Mouse (Mus musculus) spleen, adult 2 months (tissue): ENCODE data around the gene Olfr229. TPM values are rescaled to one million over a fixed set of nuclear protein-coding genes. Genes with fewer than 3 reads are reported as not detected.
"Not testable (repeated sequence)": the region's sequence is repeated elsewhere in the genome, so short reads cannot be mapped to it uniquely, and the experiment has no call there.

Experiments
- DNase-seq, 2 experiments: peaks; one replicate each; pipeline versions ENCODE4 v3.0.0 to v3.0.0-alpha.2; 2012 to 2021; ENCODE audit warnings: low spot score in 2 of 2, low read depth in 1 of 2
- H3K27ac ChIP-seq: fragments of 200-500 bp; 2 replicates; pipeline ENCODE4 v1.5.1; 2012; ENCODE audit warnings: low read length, inconsistent platforms; ENCODE audit not compliant: insufficient read depth
- H3K27me3 ChIP-seq: fragments of 200-500 bp; 2 replicates; pipeline ENCODE4 v1.6.1; 2012; ENCODE audit warnings: mild to moderate bottlenecking, moderate library complexity, low read length, inconsistent platforms; ENCODE audit not compliant: control insufficient read depth, insufficient read depth
- H3K36me3 ChIP-seq: fragments of 200-500 bp; 2 replicates; pipeline ENCODE4 v1.6.1; 2012; ENCODE audit warnings: mild to moderate bottlenecking, low read length, inconsistent platforms; ENCODE audit not compliant: control insufficient read depth, insufficient read depth
- H3K4me1 ChIP-seq: fragments of 200-500 bp; 2 replicates; pipeline ENCODE4 v1.6.1; 2011; ENCODE audit warnings: inconsistent platforms; ENCODE audit not compliant: control insufficient read depth, insufficient read depth, insufficient read length
- H3K4me3 ChIP-seq: fragments of 200-500 bp; 2 replicates; pipeline ENCODE4 v1.5.1; 2011; ENCODE audit warnings: mild to moderate bottlenecking, inconsistent platforms; ENCODE audit not compliant: insufficient read depth, insufficient read length; ENCODE audit errors: extremely low read depth
- CTCF ChIP-seq: fragments of 200-500 bp; IDR thresholded peaks from 2 replicates; pipeline ENCODE4 v1.5.1; 2011; ENCODE audit warnings: mild to moderate bottlenecking, inconsistent platforms; ENCODE audit not compliant: insufficient read depth, insufficient read length, insufficient replicate concordance; ENCODE audit errors: extremely low read depth
- POLR2A ChIP-seq: fragments of 200-500 bp; IDR thresholded peaks from 2 replicates; pipeline ENCODE4 v1.6.1; 2011; ENCODE audit warnings: low read depth, low read length, inconsistent platforms
- WGBS: fragments of 180-500 bp; shearing (Covaris S2); methylation state at CpG from one replicate; pipeline ENCODE4 v1.1.7; 2018; 5-methylcytosine and 5-hydroxymethylcytosine counted together
- polyA plus RNA-seq: library from polyadenylated mRNA; depleted of rRNA; stranded (reverse); fragments of >200 nt; gene quantifications from 2 replicates; pipeline ENCODE4 v1.2.3, GENCODE M21; 2012; rRNA removed

The Olfr229 gene
- polyA plus RNA-seq, 1 experiment: not detected

DNA sequence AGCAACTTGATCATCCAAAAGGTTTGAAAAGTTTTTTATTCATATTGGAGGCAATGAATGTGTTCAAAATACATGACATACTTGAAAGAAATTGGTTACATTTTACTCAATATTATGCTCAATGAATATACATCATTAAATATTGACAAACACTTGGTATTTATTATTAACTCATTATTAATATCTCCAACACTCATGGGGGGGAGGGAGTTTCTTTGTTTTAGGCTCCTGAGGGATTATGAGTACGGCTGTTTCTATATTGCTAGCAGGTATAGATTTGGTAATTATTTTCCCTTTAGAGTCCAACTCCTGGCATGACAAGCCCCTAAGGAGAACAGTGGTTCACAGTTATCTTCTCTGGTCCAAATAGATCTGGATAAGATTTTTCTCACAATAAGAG lies 30.1 kb downstream of the Olfr229 start, which contains the start of gene Olfr974:
Gene Olfr974, plus strand, starts transcription at position 301 of the 400 bp plus-strand sequence.
- Histone ChIP-seq H3K27ac (no peak within 1 kb of the TSS), H3K27me3 (no peaks in the 10 kb centered on the region), H3K36me3 (no peaks in the 10 kb centered on the region), H3K4me1 (no peaks in the 10 kb centered on the region), H3K4me3 (no peak within 1 kb of the TSS)
- DNase-seq: no peak
- 89% methylated on average over 1 of the region's 1 CpGs for WGBS
- TF ChIP-seq CTCF (no peak), POLR2A (no peak)

DNA sequence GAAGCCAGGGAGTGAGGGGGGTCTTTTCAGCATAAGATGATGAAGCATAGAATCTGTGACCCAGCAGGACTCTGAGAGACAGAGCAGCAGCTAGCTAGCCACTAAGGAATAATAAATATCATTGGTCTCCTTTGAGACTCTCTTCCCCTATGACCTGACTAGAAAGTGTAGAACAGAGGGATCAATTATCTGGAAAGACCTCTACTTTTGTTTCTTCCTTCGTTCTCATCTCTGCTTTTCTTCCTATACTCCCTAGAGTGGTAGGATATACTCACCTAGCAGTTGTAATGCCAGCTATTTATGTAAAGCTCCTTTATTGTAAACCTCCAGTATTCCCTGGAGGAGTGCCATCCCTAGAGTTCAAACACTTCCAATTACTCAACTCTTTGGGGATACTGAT lies 44.8 kb downstream of the Olfr229 start, which contains the start of gene Olfr975:
Gene Olfr975, minus strand, starts transcription at position 101 of the 400 bp plus-strand sequence.
- Histone ChIP-seq H3K27ac (no peak within 1 kb of the TSS), H3K36me3 (no peaks in the 10 kb centered on the region), H3K27me3 (no peaks in the 10 kb centered on the region), H3K4me3 (no peak within 1 kb of the TSS), H3K4me1 (no peaks in the 10 kb centered on the region)
- WGBS: 70% methylated on average over 1 of the region's 1 CpGs
- no peak for DNase-seq
- no peak for TF ChIP-seq CTCF

DNA sequence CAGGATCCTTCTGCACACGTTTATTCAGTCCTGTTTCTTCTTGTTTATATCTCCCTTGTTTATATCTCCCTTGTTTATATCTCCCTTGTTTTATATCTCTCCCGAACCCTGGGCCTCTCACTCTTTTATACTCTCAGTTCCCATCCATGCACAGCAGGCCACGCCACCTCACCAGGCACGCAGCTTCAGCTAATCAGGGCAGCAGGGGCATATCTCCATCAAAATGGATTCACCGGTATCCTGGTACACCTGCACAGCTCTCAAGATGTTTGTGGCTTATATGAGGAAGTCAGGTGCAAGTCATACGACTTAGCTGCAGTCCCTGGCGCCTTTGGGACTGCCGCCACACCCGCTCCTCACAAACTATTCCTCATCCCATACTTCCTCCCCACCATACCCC lies 53.9 kb downstream of the Olfr229 start, which contains the start of gene Olfr976:
Gene Olfr976, minus strand, starts transcription at position 101 of the 400 bp plus-strand sequence.
- not testable (repeated sequence) for DNase-seq, H3K27ac ChIP-seq, H3K36me3 ChIP-seq, H3K27me3 ChIP-seq, H3K4me3 ChIP-seq, H3K4me1 ChIP-seq
- WGBS: 81% methylated on average over 8 of the region's 9 CpGs

Other genes with a start within 250 kb of the Olfr229 start
- gene Olfr963, start 240.1 kb upstream of the Olfr229 start, polyA plus RNA-seq: not detected in 2 replicates
- gene Olfr149, start 200.2 kb upstream of the Olfr229 start, polyA plus RNA-seq: not detected in 2 replicates
- gene Olfr965, start 196.0 kb upstream of the Olfr229 start, polyA plus RNA-seq: not detected in 2 replicates
- not detected in 2 replicates for gene Olfr150, start 176.4 kb upstream of the Olfr229 start, polyA plus RNA-seq
- not detected in 2 replicates for gene Olfr967, start 161.1 kb upstream of the Olfr229 start, polyA plus RNA-seq
- not detected in 2 replicates for gene Olfr968, start 124.1 kb upstream of the Olfr229 start, polyA plus RNA-seq
- not detected in 2 replicates for gene Olfr969, start 116.4 kb upstream of the Olfr229 start, polyA plus RNA-seq
- gene Olfr970, start 98.5 kb upstream of the Olfr229 start, polyA plus RNA-seq: not detected in 2 replicates
- gene Olfr971, start 70.5 kb upstream of the Olfr229 start, polyA plus RNA-seq: not detected in 2 replicates
- not detected in 2 replicates for gene Olfr972, start 40.9 kb upstream of the Olfr229 start, polyA plus RNA-seq
- gene Olfr974, start 30.2 kb downstream of the Olfr229 start, polyA plus RNA-seq: not detected in 2 replicates
- gene Olfr975, start 44.7 kb downstream of the Olfr229 start, polyA plus RNA-seq: not detected in 2 replicates
- not detected in 2 replicates for gene Olfr976, start 53.8 kb downstream of the Olfr229 start, polyA plus RNA-seq
- gene Olfr978, start 84.8 kb downstream of the Olfr229 start, polyA plus RNA-seq: not detected in 2 replicates
- not detected in 2 replicates for gene Olfr979, start 96.1 kb downstream of the Olfr229 start, polyA plus RNA-seq
- gene Olfr980, start 102.2 kb downstream of the Olfr229 start, polyA plus RNA-seq: not detected in 2 replicates
- gene Olfr981, start 114.1 kb downstream of the Olfr229 start, polyA plus RNA-seq: not detected in 2 replicates
- gene Olfr982, start 166.5 kb downstream of the Olfr229 start, polyA plus RNA-seq: not detected in 2 replicates
- not detected in 2 replicates for gene Olfr983, start 186.3 kb downstream of the Olfr229 start, polyA plus RNA-seq
- gene Olfr984, start 206.9 kb downstream of the Olfr229 start, polyA plus RNA-seq: not detected in 2 replicates
- not detected in 2 replicates for gene Olfr985, start 222.8 kb downstream of the Olfr229 start, polyA plus RNA-seq
- gene Tmem225, start 240.8 kb downstream of the Olfr229 start, polyA plus RNA-seq: not detected in 2 replicates